Mouse (Mus musculus) limb, embryonic 13.5 days (tissue): ENCODE results near the gene Csf3. TPM values are rescaled to one million over a fixed set of nuclear protein-coding genes. Genes with fewer than 3 reads are reported as not detected.

Source experiments
- ATAC-seq: fragments of 200-750 bp; cut with Nextera tagmentation; 2 replicates; pipeline ENCODE4 v1.8.0; 2017; ENCODE audit warnings: low read depth, moderate number of reproducible peaks, moderate TSS enrichment; ENCODE audit not compliant: low FRiP score
- H3K27ac ChIP-seq: fragments of 300-500 bp; sonication (generic); 2 replicates; pipeline ENCODE4 v1.5.1; 2015; ENCODE audit warnings: inconsistent platforms, mild to moderate bottlenecking, moderate library complexity
- H3K27me3 ChIP-seq: fragments of 300-500 bp; sonication (generic); 2 replicates; pipeline ENCODE4 v1.6.1; 2015; ENCODE audit warnings: mild to moderate bottlenecking, inconsistent platforms
- H3K36me3 ChIP-seq: fragments of 300-500 bp; sonication (generic); 2 replicates; pipeline ENCODE4 v1.6.1; 2015; ENCODE audit warnings: inconsistent platforms, mild to moderate bottlenecking, moderate library complexity
- H3K4me1 ChIP-seq: fragments of 300-500 bp; sonication (generic); 2 replicates; pipeline ENCODE4 v1.6.1; 2015; ENCODE audit warnings: inconsistent platforms
- H3K4me2 ChIP-seq: fragments of 300-500 bp; sonication (generic); replicated peaks from 2 replicates; pipeline ENCODE4 v1.6.1; 2015; ENCODE audit warnings: inconsistent platforms, mild to moderate bottlenecking, moderate library complexity
- H3K4me3 ChIP-seq: fragments of 300-500 bp; sonication (generic); 2 replicates; pipeline ENCODE4 v1.5.1; 2015; ENCODE audit warnings: moderate library complexity, mild to moderate bottlenecking, inconsistent platforms
- H3K9ac ChIP-seq: fragments of 300-500 bp; sonication (generic); 2 replicates; pipeline ENCODE4 v1.6.1; 2015; ENCODE audit warnings: mild to moderate bottlenecking, inconsistent platforms
- H3K9me3 ChIP-seq: fragments of 300-500 bp; sonication (generic); 2 replicates; pipeline ENCODE4 v1.6.1; 2016; ENCODE audit warnings: inconsistent platforms
- WGBS: fragments of 180-500 bp; shearing (Covaris S2); methylation state at CpG from one replicate; pipeline ENCODE4 v1.1.7; 2015; 5-methylcytosine and 5-hydroxymethylcytosine counted together
- polyA plus RNA-seq: library from polyadenylated mRNA; unstranded; fragments of >200 nt; fragmentation: Nextera tagmentation; extraction: Ambion mirVana; gene quantifications from 2 replicates; pipeline ENCODE4 v1.2.1, GENCODE M21; 2015

Csf3 gene
- polyA plus RNA-seq, 1 experiment from 2014 or later: not detected

GRCm38 (mm10) chr11:98713703-98714102 lies 12.6 kb downstream of the Csf3 start:
- ATAC-seq: no peak
- peaks cover 10% of the 10 kb centered on the region for H3K4me1 ChIP-seq
- no peaks in the 10 kb centered on the region for H3K9me3 ChIP-seq
- H3K4me3 ChIP-seq: no peak overlapping the region
- no peak overlapping the region for H3K27ac ChIP-seq
- H3K36me3 ChIP-seq: peaks cover 85% of the 10 kb centered on the region
- no peak overlapping the region for H3K4me2 ChIP-seq
- 83% methylated on average over 12 of the region's 12 CpGs for WGBS
- no peak overlapping the region for H3K9ac ChIP-seq
- no peaks in the 10 kb centered on the region for H3K27me3 ChIP-seq

DNA sequence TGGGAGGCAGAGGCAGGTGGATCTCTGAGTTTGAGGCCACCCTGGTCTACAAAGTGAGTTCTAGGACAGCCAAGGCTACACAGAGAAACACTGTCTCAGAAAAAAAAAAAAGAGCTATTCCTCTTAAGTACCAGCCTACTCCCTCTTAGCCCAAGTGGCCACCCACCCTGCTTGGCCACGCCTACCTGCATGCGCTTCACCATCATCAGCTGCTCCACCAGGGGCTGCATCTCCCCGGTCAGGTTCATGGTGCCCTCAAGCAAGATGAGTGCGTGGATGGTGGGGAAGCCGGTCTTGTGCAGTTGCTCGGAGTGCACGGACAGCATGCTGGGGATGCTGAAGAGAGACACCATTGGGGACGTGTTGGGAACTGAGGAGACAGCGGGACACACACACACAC lies 14.9 kb downstream of the Csf3 start:
- peaks cover 72% of the 10 kb centered on the region for H3K36me3 ChIP-seq
- H3K4me1 ChIP-seq: peaks cover 11% of the 10 kb centered on the region
- H3K9ac ChIP-seq: no peak overlapping the region
- no peak overlapping the region for H3K4me3 ChIP-seq
- no peak overlapping the region for H3K27ac ChIP-seq
- WGBS: 91% methylated on average over 9 of the region's 9 CpGs
- ATAC-seq: no peak
- H3K9me3 ChIP-seq: no peaks in the 10 kb centered on the region
- H3K27me3 ChIP-seq: no peaks in the 10 kb centered on the region
- H3K4me2 ChIP-seq: no peak overlapping the region

GRCm38 (mm10) chr11:98717904-98718303 lies 16.8 kb downstream of the Csf3 start:
- H3K27me3 ChIP-seq: no peaks in the 10 kb centered on the region
- WGBS: 19% methylated on average over 13 of the region's 13 CpGs
- no peak overlapping the region for H3K4me3 ChIP-seq
- peaks cover 20% of the 10 kb centered on the region for H3K4me1 ChIP-seq
- no peak overlapping the region for H3K4me2 ChIP-seq
- H3K36me3 ChIP-seq: peaks cover 56% of the 10 kb centered on the region
- peak overlapping the region; percentile 28; the same call in 1 of the 2 replicates for H3K27ac ChIP-seq
- peak overlapping the region; percentile 6; the same call in 1 of the 2 replicates for H3K9ac ChIP-seq
- H3K9me3 ChIP-seq: no peaks in the 10 kb centered on the region
- no peak for ATAC-seq

- H3K4me3 ChIP-seq: no peak overlapping the region
- H3K27ac ChIP-seq: no peak overlapping the region
- H3K4me2 ChIP-seq: no peak overlapping the region
- WGBS: 71% methylated on average over 2 of the region's 2 CpGs
- H3K27me3 ChIP-seq: no peaks in the 10 kb centered on the region
- no peaks in the 10 kb centered on the region for H3K9me3 ChIP-seq
- peaks cover 20% of the 10 kb centered on the region for H3K4me1 ChIP-seq
- H3K9ac ChIP-seq: no peak overlapping the region
- ATAC-seq: no peak
- H3K36me3 ChIP-seq: peaks cover 41% of the 10 kb centered on the region
These were observed 19.7 kb downstream of the Csf3 start for GRCm38 (mm10) chr11:98720756-98721155.

- H3K4me1 ChIP-seq: peaks cover 20% of the 10 kb centered on the region
- peak; percentile 9; the same call in 1 of the 2 replicates for ATAC-seq
- H3K4me2 ChIP-seq: no peak overlapping the region; the same call in 1 of the 2 replicates
- no peak overlapping the region for H3K9ac ChIP-seq
- no peaks in the 10 kb centered on the region for H3K9me3 ChIP-seq
- H3K27me3 ChIP-seq: no peaks in the 10 kb centered on the region
- H3K27ac ChIP-seq: peak overlapping the region; percentile 29; the same call in 1 of the 2 replicates
- H3K4me3 ChIP-seq: no peak overlapping the region
- peaks cover 41% of the 10 kb centered on the region for H3K36me3 ChIP-seq
- WGBS: 39% methylated on average over 24 of the region's 24 CpGs
These were observed 20.6 kb downstream of the Csf3 start for GRCm38 (mm10) chr11:98721458-98722226.

DNA sequence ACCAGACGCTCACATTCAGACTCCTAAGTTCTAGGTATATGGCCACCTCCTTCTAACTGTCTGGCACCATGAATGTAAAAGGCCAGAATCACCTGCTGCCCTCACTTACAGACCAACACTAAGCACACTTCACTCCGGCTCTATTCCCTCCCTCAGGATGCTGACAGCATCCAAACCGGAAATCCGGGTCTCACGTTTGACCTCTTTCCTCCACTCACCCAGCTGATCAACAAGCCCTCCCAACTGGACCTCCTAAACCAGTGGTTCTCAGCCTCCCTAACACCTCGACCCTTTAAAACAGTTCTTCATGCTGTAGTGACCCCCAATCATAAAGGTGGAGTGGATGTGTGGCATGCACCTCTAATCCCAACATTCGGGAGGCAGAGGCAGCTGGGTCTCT lies 22.0 kb downstream of the Csf3 start:
- Histone ChIP-seq H3K9me3 (no peaks in the 10 kb centered on the region), H3K4me2 (no peak overlapping the region), H3K9ac (no peak overlapping the region), H3K4me3 (no peak overlapping the region), H3K4me1 (peaks cover 16% of the 10 kb centered on the region), H3K27me3 (no peaks in the 10 kb centered on the region), H3K36me3 (peaks cover 38% of the 10 kb centered on the region), H3K27ac (no peak overlapping the region)
- no peak for ATAC-seq
- WGBS: 75% methylated on average over 7 of the region's 7 CpGs

- 93% methylated on average over 15 of the region's 15 CpGs for WGBS
These were observed 25.0 kb downstream of the Csf3 start for GRCm38 (mm10) chr11:98725926-98726506.

DNA sequence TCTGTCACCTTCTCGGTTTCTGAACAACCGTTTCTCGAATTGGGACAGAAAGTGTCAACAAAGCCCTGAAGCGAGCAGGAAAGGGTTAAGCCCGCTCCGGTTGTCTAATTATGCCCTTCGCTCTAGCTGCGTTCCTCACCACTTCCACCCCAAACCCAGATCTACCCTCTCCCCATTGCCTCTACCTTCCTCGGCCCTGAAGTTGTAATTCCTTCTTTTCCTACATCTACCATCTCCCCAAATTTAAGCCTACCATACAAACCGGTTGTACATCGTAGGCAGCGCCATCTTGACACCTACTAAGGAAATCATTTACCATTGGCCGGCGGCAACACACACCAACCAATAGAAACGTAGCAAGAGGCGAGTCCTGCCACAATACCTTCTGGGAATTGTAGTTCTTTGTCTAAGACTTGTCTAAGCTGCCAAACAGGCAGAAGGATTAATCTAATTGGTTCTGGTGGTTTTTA lies 28.1 kb downstream of the Csf3 start, which contains the start of gene Med24:
Gene Med24 (minus strand): TSS at position 317 of the 470 bp plus-strand sequence.
- peak within 1 kb of the TSS; percentile 65 for H3K27ac ChIP-seq
- peak within 1 kb of the TSS; percentile 74 for H3K9ac ChIP-seq
- ATAC-seq: peak; percentile 93
- peaks cover 2% of the 10 kb centered on the region; the same call in 1 of the 2 replicates for H3K9me3 ChIP-seq
- under 1% methylated on average over 16 of the region's 16 CpGs for WGBS
- peaks cover 8% of the 10 kb centered on the region; the same call in 1 of the 2 replicates for H3K4me1 ChIP-seq
- H3K4me2 ChIP-seq: peak within 1 kb of the TSS; percentile 88
- H3K4me3 ChIP-seq: peak within 1 kb of the TSS; percentile 63
- peaks cover 32% of the 10 kb centered on the region for H3K36me3 ChIP-seq
- no peaks in the 10 kb centered on the region for H3K27me3 ChIP-seq

More at GRCm38 (mm10) chr11:98725926-98726506, 25.0 kb downstream of the Csf3 start:
- ATAC-seq: no peak
- Histone ChIP-seq H3K4me2 (no peak overlapping the region), H3K27me3 (no peaks in the 10 kb centered on the region), H3K36me3 (peaks cover 32% of the 10 kb centered on the region), H3K9ac (no peak overlapping the region), H3K9me3 (no peaks in the 10 kb centered on the region), H3K4me3 (no peak overlapping the region), H3K4me1 (peaks cover 16% of the 10 kb centered on the region), H3K27ac (no peak overlapping the region)

DNA sequence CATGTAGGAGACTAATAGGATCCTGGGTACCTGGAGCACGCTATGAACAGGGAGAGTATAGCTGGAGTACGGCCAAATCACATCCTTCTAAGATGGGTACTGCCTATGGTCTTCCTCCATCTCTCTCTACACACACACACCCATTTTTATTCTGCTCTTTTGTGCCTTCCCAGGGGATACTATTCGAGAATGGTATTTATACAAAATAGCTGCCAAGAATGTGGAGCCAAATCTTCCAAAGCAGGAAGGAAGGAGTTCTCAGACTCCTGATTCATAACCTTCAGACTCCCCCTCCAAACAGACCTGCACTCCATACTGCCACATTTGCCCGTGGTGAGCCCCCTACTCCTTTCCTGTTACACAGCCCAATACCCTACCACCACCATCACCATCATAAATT lies 29.7 kb downstream of the Csf3 start:
- Histone ChIP-seq H3K36me3 (peaks cover 19% of the 10 kb centered on the region), H3K4me1 (peaks cover 8% of the 10 kb centered on the region; the same call in 1 of the 2 replicates), H3K4me2 (no peak overlapping the region), H3K27ac (no peak overlapping the region), H3K9ac (no peak overlapping the region), H3K27me3 (no peaks in the 10 kb centered on the region), H3K4me3 (no peak overlapping the region), H3K9me3 (peaks cover 6% of the 10 kb centered on the region)
- ATAC-seq: no peak
- WGBS: 63% methylated on average over 4 of the region's 4 CpGs

- no peak overlapping the region for H3K27ac ChIP-seq
These were observed 30.1 kb downstream of the Csf3 start for GRCm38 (mm10) chr11:98731134-98731533.

GRCm38 (mm10) chr11:98734020-98734419 lies 33.0 kb downstream of the Csf3 start:
- Histone ChIP-seq H3K4me2 (no peak overlapping the region), H3K27ac (no peak overlapping the region), H3K27me3 (no peaks in the 10 kb centered on the region), H3K36me3 (no peaks in the 10 kb centered on the region), H3K4me3 (no peak overlapping the region), H3K9ac (no peak overlapping the region), H3K9me3 (peaks cover 6% of the 10 kb centered on the region), H3K4me1 (no peaks in the 10 kb centered on the region)
- no peak for ATAC-seq
- 76% methylated on average over 3 of the region's 3 CpGs for WGBS

More at GRCm38 (mm10) chr11:98731134-98731533, 30.1 kb downstream of the Csf3 start:
- no peak overlapping the region for H3K4me2 ChIP-seq
- no peak for ATAC-seq
- 48% methylated on average over 5 of the region's 5 CpGs for WGBS
- peaks cover 6% of the 10 kb centered on the region for H3K9me3 ChIP-seq
- peaks cover 8% of the 10 kb centered on the region; the same call in 1 of the 2 replicates for H3K4me1 ChIP-seq
- H3K27me3 ChIP-seq: no peaks in the 10 kb centered on the region
- no peak overlapping the region for H3K9ac ChIP-seq
- H3K4me3 ChIP-seq: no peak overlapping the region
- H3K36me3 ChIP-seq: peaks cover 15% of the 10 kb centered on the region

DNA sequence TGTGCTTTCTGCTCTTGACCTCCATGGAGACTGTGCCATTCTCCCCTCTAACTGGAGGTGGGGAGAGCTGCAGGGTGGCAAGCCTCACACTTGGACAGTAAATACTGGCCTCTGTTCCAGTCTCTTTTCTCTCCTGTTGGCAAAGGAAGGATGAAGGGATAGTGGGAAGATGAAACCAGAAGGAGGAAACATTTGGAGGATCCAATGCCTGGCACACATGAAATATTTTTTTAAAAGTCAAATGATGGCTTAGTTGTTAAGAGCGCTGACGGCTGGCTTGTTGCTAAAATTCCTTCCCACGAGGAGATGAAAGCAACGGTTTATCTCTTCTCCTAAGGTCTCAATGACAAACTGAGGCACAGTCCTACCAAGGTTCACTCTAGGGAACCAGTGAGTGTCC lies 34.0 kb downstream of the Csf3 start:
- 86% methylated on average over 4 of the region's 4 CpGs for WGBS
- H3K4me3 ChIP-seq: no peak overlapping the region
- no peaks in the 10 kb centered on the region for H3K27me3 ChIP-seq

More for the DNA sequence above, 34.0 kb downstream of the Csf3 start:
- H3K9me3 ChIP-seq: peaks cover 6% of the 10 kb centered on the region
- ATAC-seq: no peak
- H3K36me3 ChIP-seq: no peaks in the 10 kb centered on the region
- H3K9ac ChIP-seq: no peak overlapping the region
- peaks cover 5% of the 10 kb centered on the region for H3K4me1 ChIP-seq
- H3K4me2 ChIP-seq: no peak overlapping the region
- H3K27ac ChIP-seq: no peak overlapping the region
